Mouse (Mus musculus) ovary, postnatal 36 days (tissue): Measurements from ENCODE around the gene Spef1.

Source experiments
- DNase-seq: peaks from one replicate; pipeline ENCODE4 v3.0.0; 2022; ENCODE audit warnings: low spot score, mixed read lengths

The Spef1 gene

GRCm38 (mm10) chr2:131171401-131172104, 15.5 kb downstream of the Spef1 start:
- DNase-seq = peak; percentile 78

DNA sequence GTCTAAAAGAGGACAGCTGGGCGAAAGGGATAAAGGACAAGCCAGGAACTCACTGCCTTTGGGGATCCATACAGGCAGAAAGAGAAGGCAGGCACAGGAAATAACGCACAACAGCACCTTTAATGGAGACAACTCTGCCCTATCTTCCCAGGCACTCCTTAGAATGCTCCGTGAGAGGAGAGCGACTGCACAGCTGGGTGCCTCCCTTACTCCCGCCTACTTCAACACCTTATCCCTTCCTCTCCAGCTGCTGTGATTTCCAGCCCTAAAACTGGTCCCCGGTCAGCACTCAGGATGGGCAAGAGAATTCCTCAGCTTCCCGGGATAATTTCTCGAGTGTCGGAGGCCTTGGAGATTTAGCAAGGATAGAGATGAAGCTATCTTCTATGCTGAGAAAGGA, 16.1 kb downstream of the Spef1 start:
- no peak for DNase-seq

- DNase-seq = no peak
Observed at GRCm38 (mm10) chr2:131168914-131169313, 18.2 kb downstream of the Spef1 start.

GRCm38 (mm10) chr2:131167984-131168383, 19.1 kb downstream of the Spef1 start:
- DNase-seq = no peak

DNA sequence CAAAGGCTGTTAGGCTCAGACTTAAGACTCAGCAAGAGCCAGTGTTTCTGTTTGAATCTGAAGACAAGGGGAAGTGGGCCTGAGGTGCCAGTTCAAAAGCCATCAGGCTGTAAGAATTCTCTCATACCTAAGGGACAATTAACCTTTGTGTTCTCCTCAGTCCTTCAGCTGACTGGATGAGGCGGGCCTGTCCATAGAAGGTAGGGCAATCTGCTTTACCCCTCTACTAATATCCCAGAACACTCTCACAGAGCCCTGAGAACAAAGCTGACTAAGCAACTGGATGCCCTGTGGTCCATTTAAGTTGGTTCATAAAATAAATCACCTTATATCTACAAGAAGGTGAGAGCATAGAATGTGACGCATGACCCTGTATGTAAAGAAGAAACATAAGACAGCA, 20.9 kb downstream of the Spef1 start:
- no peak for DNase-seq

- no peak for DNase-seq
Observed at GRCm38 (mm10) chr2:131163924-131164323, 23.2 kb downstream of the Spef1 start.

- no peak for DNase-seq
Observed at GRCm38 (mm10) chr2:131160671-131161111, 26.4 kb downstream of the Spef1 start.

- DNase-seq = peak; percentile 95
Observed at GRCm38 (mm10) chr2:131159938-131160581, 27.0 kb downstream of the Spef1 start, which contains the start of gene 1700037H04Rik. Gene 1700037H04Rik (minus strand): TSS chr2:131160081.

DNA sequence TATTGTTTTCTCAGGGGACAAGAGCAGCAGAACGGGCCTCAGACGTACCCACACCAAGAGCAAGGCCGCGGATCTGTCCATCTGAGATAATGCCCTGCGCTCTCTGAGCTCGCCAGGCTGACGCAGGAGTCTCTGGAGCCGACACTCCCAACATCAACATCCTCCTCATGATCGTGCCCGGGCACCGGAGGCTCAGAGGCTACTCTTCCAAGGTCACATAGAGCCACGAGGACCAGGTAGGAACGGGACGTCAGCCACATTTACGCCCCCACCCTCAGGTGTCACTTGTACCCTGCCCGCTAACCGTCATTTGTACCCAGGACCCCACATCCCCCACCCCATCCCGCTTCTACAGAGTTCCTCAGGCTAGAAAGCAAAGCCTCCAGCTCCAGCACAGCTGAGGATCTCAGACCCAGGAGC, 27.6 kb downstream of the Spef1 start:
- peak; percentile 57 for DNase-seq

DNA sequence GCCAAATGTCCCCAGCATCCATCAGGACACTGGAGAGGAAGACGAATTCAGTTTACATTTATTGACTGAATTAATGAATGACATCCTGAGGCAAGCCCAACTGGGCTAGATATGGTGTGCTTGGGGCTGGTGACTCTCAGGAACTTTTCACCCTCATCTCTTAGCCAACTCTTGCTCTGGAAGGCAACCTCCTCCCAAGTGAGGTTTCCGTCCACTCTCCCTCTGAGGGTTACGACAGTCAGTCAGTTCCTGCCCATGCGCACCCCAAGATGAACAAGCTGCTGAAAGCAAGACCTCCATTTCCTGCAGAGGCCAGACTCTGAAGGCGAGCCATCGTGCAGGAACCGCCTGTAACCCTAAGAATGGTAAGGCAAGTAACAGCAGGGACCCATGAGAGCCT, 30.1 kb downstream of the Spef1 start:
- no peak for DNase-seq

- no peak for DNase-seq
Observed at GRCm38 (mm10) chr2:131154036-131154435, 33.0 kb downstream of the Spef1 start.

- no peak for DNase-seq
Observed at GRCm38 (mm10) chr2:131152166-131152730, 34.8 kb downstream of the Spef1 start.

- DNase-seq = no peak
Observed at GRCm38 (mm10) chr2:131149254-131149578, 37.9 kb downstream of the Spef1 start.

DNA sequence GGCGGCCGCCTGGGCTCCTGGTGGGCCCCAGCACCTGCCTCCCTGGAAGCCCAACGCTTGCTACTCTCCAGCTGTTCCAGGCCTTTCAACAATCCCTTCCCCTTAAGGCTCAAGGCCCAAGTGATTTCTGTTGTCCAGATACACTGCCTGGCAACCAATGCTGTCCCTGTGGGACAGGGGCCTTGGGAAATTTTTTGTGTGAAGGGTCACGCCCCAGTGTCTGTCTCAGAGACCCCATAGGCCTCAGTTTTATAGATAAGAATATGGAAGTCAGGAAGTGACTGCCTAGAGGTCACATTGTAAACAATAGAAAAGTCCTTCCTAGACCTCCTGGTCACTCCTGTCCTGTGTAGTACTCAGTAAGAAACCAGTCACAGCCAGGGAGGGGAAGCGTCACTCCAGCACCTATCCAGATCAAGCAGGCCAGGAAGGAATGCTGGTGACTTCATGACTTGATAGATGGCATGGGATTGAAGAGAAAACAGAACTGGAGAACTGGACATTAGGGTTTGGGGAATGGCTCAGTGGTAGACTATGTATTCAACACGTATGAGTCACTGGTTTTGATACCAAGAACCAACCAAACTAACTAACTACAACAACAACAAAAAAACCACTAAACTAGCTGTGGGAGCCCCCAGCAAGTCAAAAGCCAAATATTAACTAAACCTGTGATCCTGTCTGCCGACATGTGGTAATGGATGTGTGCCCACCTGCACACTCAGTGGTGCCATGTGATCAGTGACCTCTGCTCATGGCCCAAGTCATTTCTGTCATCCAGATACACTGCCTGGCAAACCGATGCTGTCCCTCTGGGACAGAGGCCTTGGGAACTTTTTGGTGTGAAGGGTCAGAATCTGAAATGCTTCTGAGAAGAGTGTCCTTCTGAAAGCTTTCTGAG, 38.5 kb downstream of the Spef1 start:
- DNase-seq = no peak

DNA sequence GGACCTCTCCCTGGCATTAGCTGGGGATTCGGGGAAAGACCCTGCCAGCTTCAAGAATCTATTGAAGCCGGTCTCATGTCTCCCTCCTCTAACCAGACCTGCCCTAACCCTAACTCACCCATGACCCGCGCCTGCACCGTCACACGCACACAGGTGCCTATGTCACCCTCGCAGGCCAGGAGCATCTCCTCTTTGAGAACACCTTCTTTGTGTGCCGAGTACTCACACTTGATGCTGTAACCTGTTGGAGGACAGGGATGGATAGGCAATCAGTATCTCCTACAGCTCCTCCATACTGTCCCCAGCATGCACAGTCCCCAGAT, 40.1 kb downstream of the Spef1 start:
- DNase-seq = no peak

GRCm38 (mm10) chr2:131146193-131147042, 40.7 kb downstream of the Spef1 start:
- DNase-seq = no peak

- DNase-seq = no peak
Observed at GRCm38 (mm10) chr2:131145536-131145935, 41.5 kb downstream of the Spef1 start.

DNA sequence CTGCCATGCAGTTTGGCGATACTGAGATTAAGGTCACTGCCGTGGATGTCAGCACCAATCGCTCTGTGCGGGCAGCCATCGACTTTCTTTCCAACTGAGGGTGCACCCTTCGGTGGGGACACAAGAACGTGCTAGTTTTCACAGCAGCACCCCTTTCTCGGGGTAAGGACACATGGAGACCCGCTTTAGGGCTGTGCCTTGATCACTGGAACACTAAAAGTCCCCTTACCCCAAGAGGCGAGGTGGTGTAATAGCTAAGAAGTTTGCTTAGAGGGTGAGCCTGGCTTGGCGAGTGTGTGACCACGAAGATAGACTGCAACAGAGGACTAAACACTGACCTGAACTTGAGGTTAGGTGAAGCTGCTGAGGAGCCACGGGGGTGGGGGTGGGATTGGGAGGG, 42.0 kb downstream of the Spef1 start:
- DNase-seq = no peak

DNA sequence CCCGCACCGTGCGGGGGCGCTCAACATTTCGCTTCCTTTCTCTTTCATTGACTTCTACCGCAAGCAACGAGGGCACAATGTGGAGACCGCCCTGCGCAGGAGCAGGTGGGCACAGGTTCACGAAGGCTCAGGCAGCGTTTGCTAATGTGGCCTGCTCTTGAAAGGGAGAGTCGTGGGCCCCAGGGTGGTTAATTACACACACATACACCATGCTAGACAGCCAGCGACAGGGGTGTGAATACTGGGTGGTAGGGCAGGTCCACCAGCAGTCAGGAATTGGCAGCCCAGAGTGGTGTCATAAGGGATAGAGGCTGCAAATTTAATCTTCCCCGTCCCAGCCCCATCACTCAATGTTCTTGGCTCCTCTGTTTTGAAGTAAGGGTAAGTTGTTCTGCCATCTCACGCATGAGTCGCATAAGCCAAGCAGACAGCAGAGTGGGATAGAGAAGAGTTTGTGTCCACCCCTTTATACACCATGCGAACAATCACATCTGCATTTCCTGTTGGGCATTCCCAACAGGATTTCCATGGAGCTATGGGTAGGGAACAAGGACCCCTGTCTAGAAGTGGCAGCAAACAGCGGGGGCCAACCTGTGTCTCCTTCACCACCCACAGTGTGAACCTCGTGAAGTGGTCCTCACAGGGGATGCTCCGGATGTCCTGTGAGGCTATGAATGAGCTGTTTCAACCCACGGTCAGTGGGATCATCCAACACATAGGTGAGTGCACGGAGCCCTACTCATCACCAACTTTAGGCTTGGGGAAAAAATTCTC, 43.9 kb downstream of the Spef1 start:
- no peak for DNase-seq

DNA sequence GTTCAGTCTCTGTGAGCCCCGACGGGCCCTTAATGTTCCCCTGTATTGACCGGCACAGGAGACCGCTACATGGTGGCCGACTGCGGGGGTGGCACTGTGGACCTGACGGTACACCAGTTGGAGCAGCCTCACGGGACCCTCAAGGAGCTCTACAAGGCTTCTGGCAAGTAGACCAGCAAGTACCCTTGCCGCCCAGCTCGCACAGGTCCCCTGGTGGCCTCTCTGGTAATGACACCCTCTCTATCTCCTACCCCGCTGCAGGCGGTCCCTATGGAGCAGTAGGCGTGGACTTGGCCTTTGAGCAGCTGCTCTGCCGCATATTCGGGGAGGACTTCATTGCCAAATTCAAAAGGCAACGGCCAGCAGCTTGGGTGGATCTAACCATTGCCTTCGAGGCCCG, 44.5 kb downstream of the Spef1 start:
- DNase-seq = peak; percentile 78
